Mouse (Mus musculus) forebrain, embryonic 13.5 days (tissue): ENCODE data around the gene Ak4. TPM values are rescaled to one million over a fixed set of nuclear protein-coding genes. Genes with fewer than 3 reads are reported as not detected.
A peak's percentile ranks its signal among the peaks of the same experiment; 100 is the strongest.

Experiments
- ATAC-seq: fragments of 200-750 bp; cut with Nextera tagmentation; 2 replicates; pipeline ENCODE4 v1.8.0; 2017
- H3K27ac ChIP-seq: fragments of 300-500 bp; sonication (generic); 2 replicates; pipeline ENCODE4 v1.5.1; 2015; ENCODE audit warnings: inconsistent platforms, mild to moderate bottlenecking, moderate library complexity
- H3K27me3 ChIP-seq: fragments of 300-500 bp; sonication (generic); 2 replicates; pipeline ENCODE4 v1.6.1; 2015; ENCODE audit warnings: mild to moderate bottlenecking, inconsistent platforms
- H3K36me3 ChIP-seq: fragments of 300-500 bp; sonication (generic); 2 replicates; pipeline ENCODE4 v1.6.1; 2015; ENCODE audit warnings: mild to moderate bottlenecking, inconsistent platforms; ENCODE audit not compliant: poor library complexity, severe bottlenecking
- H3K4me1 ChIP-seq: fragments of 300-500 bp; sonication (generic); 2 replicates; pipeline ENCODE4 v1.6.1; 2015; ENCODE audit warnings: inconsistent platforms
- H3K4me2 ChIP-seq: fragments of 300-500 bp; sonication (generic); 2 replicates; pipeline ENCODE4 v1.6.1; 2015; ENCODE audit warnings: inconsistent platforms, mild to moderate bottlenecking, moderate library complexity
- H3K4me3 ChIP-seq: fragments of 300-500 bp; sonication (generic); 2 replicates; pipeline ENCODE4 v1.5.1; 2015; ENCODE audit warnings: mild to moderate bottlenecking, inconsistent platforms
- H3K9ac ChIP-seq: fragments of 300-500 bp; sonication (generic); 2 replicates; pipeline ENCODE4 v1.6.1; 2015; ENCODE audit warnings: mild to moderate bottlenecking, inconsistent platforms
- H3K9me3 ChIP-seq: fragments of 300-500 bp; sonication (generic); replicated peaks from 2 replicates; pipeline ENCODE4 v1.6.1; 2016; ENCODE audit warnings: inconsistent platforms
- WGBS: fragments of 180-500 bp; shearing (Covaris S2); methylation state at CpG from one replicate; pipeline ENCODE4 v1.1.7; 2015; 5-methylcytosine and 5-hydroxymethylcytosine counted together
- polyA plus RNA-seq: library from polyadenylated mRNA; unstranded; fragments of >200 nt; fragmentation: Nextera tagmentation; extraction: Ambion mirVana; gene quantifications from 2 replicates; pipeline ENCODE4 v1.2.1, GENCODE M21; 2015

Ak4 gene
- polyA plus RNA-seq, 1 experiment from 2014 or later, result 9.7 TPM

GRCm38 (mm10) chr4:101448701-101449100 is 29.6 kb downstream of the Ak4 start:
- ATAC-seq, result no peak
- Histone ChIP-seq H3K9me3 (no peaks in the 10 kb centered on the region), H3K4me3 (no peak overlapping the region), H3K4me2 (no peak overlapping the region), H3K27me3 (no peaks in the 10 kb centered on the region), H3K27ac (no peak overlapping the region), H3K36me3 (no peaks in the 10 kb centered on the region), H3K9ac (no peak overlapping the region), H3K4me1 (no peaks in the 10 kb centered on the region)
- WGBS, result 91% methylated on average over 8 of the region's 8 CpGs

GRCm38 (mm10) chr4:101449344-101449743 is 30.3 kb downstream of the Ak4 start:
- H3K27me3 ChIP-seq, result no peaks in the 10 kb centered on the region
- H3K4me2 ChIP-seq, result no peak overlapping the region
- H3K9ac ChIP-seq, result no peak overlapping the region
- ATAC-seq, result no peak
- no peak overlapping the region for H3K4me3 ChIP-seq
- H3K27ac ChIP-seq, result no peak overlapping the region
- 95% methylated on average over 7 of the region's 7 CpGs for WGBS
- no peaks in the 10 kb centered on the region for H3K4me1 ChIP-seq
- H3K36me3 ChIP-seq, result no peaks in the 10 kb centered on the region
- no peaks in the 10 kb centered on the region for H3K9me3 ChIP-seq

DNA sequence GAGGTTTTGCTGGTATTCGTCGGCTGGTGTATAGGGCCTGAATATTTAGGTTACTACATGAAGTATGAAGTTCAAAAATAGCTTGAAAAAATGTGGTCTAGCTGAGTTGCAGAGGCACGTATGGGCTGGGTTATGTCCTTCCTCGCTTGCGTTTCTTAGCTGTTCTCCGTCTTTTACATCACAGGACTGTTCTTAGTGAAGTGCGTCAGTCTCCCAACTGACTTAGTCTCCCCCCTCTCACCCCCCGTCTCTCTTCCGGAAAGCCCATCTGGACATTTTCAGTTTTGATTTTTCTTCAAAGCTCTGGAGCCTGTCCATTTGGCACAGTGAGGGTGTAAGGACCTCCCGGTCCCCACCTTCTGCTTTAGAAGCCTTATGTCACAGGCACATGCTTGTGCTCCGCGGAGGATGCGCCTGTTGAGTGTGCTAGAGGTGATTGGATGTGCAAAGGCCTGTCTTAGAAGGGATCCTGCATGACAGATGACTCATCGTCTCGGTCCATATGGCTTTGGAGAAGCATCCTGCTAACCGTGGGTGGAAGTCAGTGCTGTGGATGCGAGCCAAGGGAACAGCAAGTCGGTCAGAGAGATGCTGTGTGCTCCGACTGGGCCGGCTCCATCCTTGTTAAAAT is 31.2 kb downstream of the Ak4 start:
- Histone ChIP-seq H3K9ac (no peak overlapping the region), H3K36me3 (no peaks in the 10 kb centered on the region), H3K4me2 (no peak overlapping the region), H3K9me3 (no peaks in the 10 kb centered on the region), H3K27me3 (no peaks in the 10 kb centered on the region), H3K4me3 (no peak overlapping the region), H3K27ac (no peak overlapping the region), H3K4me1 (no peaks in the 10 kb centered on the region)
- peak; percentile 94 for ATAC-seq
- WGBS, result 83% methylated on average over 20 of the region's 20 CpGs

DNA sequence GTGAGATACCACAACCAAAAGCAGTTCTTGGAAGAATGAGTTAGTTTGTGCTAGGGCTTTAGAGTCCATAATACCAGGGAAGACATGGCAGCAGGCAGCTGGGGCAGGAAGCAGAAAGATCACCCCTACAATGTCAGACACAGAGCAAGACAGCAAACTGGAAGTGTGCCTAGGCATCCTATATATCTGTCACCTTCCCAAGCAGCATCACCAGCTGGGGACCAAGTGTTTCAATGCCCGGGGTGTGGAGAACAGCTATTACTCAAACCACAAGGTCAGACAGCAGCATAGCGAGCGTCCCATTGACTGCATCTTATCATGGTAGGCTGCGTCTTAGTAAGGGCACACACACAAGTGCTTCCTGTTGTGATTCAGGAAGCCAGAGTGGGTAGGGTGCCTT is 32.0 kb downstream of the Ak4 start:
- H3K4me1 ChIP-seq, result no peaks in the 10 kb centered on the region
- no peak overlapping the region for H3K9ac ChIP-seq
- H3K4me3 ChIP-seq, result no peak overlapping the region
- H3K4me2 ChIP-seq, result no peak overlapping the region
- H3K36me3 ChIP-seq, result no peaks in the 10 kb centered on the region
- ATAC-seq, result no peak
- no peak overlapping the region; the same call in 1 of the 2 replicates for H3K27ac ChIP-seq
- no peaks in the 10 kb centered on the region for H3K9me3 ChIP-seq
- no peaks in the 10 kb centered on the region for H3K27me3 ChIP-seq
- 88% methylated on average over 4 of the region's 4 CpGs for WGBS

GRCm38 (mm10) chr4:101452829-101453228 is 33.8 kb downstream of the Ak4 start:
- ATAC-seq, result no peak
- H3K4me1 ChIP-seq, result no peaks in the 10 kb centered on the region
- no peak overlapping the region for H3K27ac ChIP-seq
- no peak overlapping the region for H3K4me2 ChIP-seq
- no peaks in the 10 kb centered on the region for H3K27me3 ChIP-seq
- H3K9me3 ChIP-seq, result no peaks in the 10 kb centered on the region
- WGBS, result 90% methylated on average over 9 of the region's 9 CpGs
- no peak overlapping the region for H3K4me3 ChIP-seq
- no peaks in the 10 kb centered on the region for H3K36me3 ChIP-seq
- no peak overlapping the region for H3K9ac ChIP-seq

- no peaks in the 10 kb centered on the region for H3K27me3 ChIP-seq
- ATAC-seq, result no peak
Measured at GRCm38 (mm10) chr4:101457176-101457575, 38.1 kb downstream of the Ak4 start.

DNA sequence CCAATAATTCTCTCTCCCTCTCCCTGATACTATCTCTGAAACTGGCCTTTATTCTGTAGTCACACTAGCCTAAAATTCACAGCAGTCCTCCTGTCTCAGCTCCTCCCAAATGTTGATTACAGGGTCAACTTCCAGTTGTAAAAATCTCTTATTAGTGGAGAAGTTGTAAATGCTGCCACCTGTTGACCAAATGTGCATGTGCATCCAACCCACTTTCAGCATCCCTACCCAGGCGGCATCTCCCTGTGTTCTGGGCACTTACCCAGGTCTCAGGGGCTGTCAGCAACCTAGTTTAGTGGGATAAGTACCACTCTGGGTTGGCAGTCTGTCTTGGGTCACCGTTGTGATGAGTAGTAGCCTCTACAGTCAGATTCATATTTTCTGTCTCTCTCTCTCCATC is 39.3 kb downstream of the Ak4 start:
- WGBS, result 49% methylated on average over 2 of the region's 2 CpGs
- H3K27ac ChIP-seq, result no peak overlapping the region
- H3K4me2 ChIP-seq, result no peak overlapping the region
- no peaks in the 10 kb centered on the region for H3K27me3 ChIP-seq
- ATAC-seq, result peak; percentile 61
- H3K4me3 ChIP-seq, result no peak overlapping the region
- H3K4me1 ChIP-seq, result no peaks in the 10 kb centered on the region
- H3K9me3 ChIP-seq, result no peaks in the 10 kb centered on the region
- H3K36me3 ChIP-seq, result no peaks in the 10 kb centered on the region; the same call in 1 of the 2 replicates
- H3K9ac ChIP-seq, result no peak overlapping the region

More at GRCm38 (mm10) chr4:101457176-101457575, 38.1 kb downstream of the Ak4 start:
- H3K36me3 ChIP-seq, result no peaks in the 10 kb centered on the region
- H3K27ac ChIP-seq, result no peak overlapping the region
- H3K9ac ChIP-seq, result no peak overlapping the region
- 95% methylated on average over 8 of the region's 8 CpGs for WGBS
- no peaks in the 10 kb centered on the region for H3K4me1 ChIP-seq
- H3K9me3 ChIP-seq, result no peaks in the 10 kb centered on the region
- no peak overlapping the region for H3K4me2 ChIP-seq
- no peak overlapping the region for H3K4me3 ChIP-seq

DNA sequence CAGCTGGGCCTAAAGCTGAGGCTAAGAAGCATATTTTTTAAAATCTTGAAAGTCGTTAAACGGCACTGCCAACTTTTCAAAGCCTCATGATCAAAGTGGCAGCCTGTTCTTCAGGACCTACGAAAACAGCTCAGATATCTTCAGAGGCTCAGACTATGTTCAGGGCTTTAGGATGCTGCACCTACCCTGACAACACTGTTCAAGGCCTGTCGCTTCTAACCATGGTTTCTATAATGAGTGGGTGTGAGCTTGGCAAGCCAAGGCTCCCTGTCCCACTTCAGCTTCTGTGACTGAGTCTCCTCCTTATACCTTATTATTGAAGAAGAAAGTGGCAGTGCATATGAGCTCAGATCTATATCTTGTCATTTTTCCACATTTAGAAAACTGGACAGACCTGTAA is 40.3 kb downstream of the Ak4 start:
- H3K4me1 ChIP-seq, result no peaks in the 10 kb centered on the region
- H3K4me3 ChIP-seq, result no peak overlapping the region
- no peak overlapping the region for H3K4me2 ChIP-seq
- H3K9me3 ChIP-seq, result no peaks in the 10 kb centered on the region
- no peak overlapping the region for H3K9ac ChIP-seq
- no peak for ATAC-seq
- no peaks in the 10 kb centered on the region; the same call in 1 of the 2 replicates for H3K36me3 ChIP-seq
- WGBS, result 88% methylated on average over 4 of the region's 4 CpGs
- no peaks in the 10 kb centered on the region for H3K27me3 ChIP-seq
- no peak overlapping the region for H3K27ac ChIP-seq

DNA sequence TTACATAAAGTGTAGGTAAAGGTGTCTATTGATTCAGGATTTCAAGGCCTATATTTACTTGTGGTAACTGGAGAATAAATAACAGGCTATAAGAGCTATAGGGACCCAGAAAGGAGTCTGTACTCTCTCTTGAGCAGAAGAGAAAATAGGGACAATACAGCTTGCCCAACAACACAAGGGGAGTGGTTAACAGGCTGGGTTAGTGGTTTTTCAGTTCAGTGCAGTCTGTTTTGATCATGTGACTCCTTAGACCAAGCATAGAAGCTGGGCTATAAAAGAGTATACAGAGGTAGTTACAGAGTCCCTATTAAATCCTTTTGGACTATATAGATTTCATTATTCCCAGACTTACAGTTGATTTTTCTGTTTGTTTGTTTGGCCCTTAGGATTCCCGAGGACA is 41.0 kb downstream of the Ak4 start:
- no peak overlapping the region for H3K9ac ChIP-seq
- no peaks in the 10 kb centered on the region for H3K27me3 ChIP-seq
- H3K36me3 ChIP-seq, result no peaks in the 10 kb centered on the region; the same call in 1 of the 2 replicates
- H3K4me2 ChIP-seq, result no peak overlapping the region
- no peak for ATAC-seq
- 91% methylated on average over 1 of the region's 1 CpGs for WGBS
- H3K4me1 ChIP-seq, result no peaks in the 10 kb centered on the region
- H3K9me3 ChIP-seq, result no peaks in the 10 kb centered on the region
- H3K27ac ChIP-seq, result no peak overlapping the region
- no peak overlapping the region for H3K4me3 ChIP-seq

GRCm38 (mm10) chr4:101462065-101462464 is 43.0 kb downstream of the Ak4 start:
- H3K9ac ChIP-seq, result no peak overlapping the region
- no peaks in the 10 kb centered on the region for H3K9me3 ChIP-seq
- no peak overlapping the region for H3K27ac ChIP-seq
- no peaks in the 10 kb centered on the region for H3K27me3 ChIP-seq
- no peaks in the 10 kb centered on the region for H3K4me1 ChIP-seq
- no peak overlapping the region for H3K4me3 ChIP-seq
- no peak for ATAC-seq
- no peaks in the 10 kb centered on the region; the same call in 1 of the 2 replicates for H3K36me3 ChIP-seq
- no peak overlapping the region for H3K4me2 ChIP-seq
- 85% methylated on average over 2 of the region's 2 CpGs for WGBS

- Histone ChIP-seq H3K27me3 (no peaks in the 10 kb centered on the region), H3K4me2 (no peak overlapping the region), H3K4me1 (no peaks in the 10 kb centered on the region), H3K9ac (no peak overlapping the region), H3K36me3 (no peaks in the 10 kb centered on the region; the same call in 1 of the 2 replicates), H3K27ac (no peak overlapping the region), H3K9me3 (no peaks in the 10 kb centered on the region), H3K4me3 (no peak overlapping the region)
- ATAC-seq, result no peak
- 89% methylated on average over 3 of the region's 3 CpGs for WGBS
Measured at GRCm38 (mm10) chr4:101466264-101466663, 47.2 kb downstream of the Ak4 start.

DNA sequence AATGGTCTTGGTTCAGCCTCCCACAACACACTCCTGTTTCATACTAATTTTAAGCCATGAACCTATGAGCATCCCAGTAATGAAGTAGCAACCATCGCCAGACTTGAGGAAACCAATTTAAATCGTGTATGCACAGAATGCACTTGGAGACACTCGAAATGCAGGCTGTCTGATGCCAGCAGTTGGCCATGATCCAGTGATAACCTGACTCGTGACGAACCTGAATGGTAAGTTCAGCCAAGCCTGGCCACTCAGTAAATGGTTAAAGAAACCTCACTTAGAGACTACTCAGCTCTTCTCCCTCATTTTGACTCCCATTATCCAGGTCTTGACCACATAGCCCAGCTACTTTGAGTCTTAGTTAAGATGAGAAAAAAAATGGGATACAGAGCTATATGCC is 50.2 kb downstream of the Ak4 start:
- Histone ChIP-seq H3K36me3 (no peaks in the 10 kb centered on the region), H3K4me3 (no peak overlapping the region), H3K4me1 (no peaks in the 10 kb centered on the region), H3K9ac (no peak overlapping the region), H3K9me3 (no peaks in the 10 kb centered on the region), H3K27me3 (no peaks in the 10 kb centered on the region), H3K4me2 (no peak overlapping the region), H3K27ac (no peak overlapping the region)
- WGBS, result 75% methylated on average over 5 of the region's 5 CpGs
- no peak for ATAC-seq

DNA sequence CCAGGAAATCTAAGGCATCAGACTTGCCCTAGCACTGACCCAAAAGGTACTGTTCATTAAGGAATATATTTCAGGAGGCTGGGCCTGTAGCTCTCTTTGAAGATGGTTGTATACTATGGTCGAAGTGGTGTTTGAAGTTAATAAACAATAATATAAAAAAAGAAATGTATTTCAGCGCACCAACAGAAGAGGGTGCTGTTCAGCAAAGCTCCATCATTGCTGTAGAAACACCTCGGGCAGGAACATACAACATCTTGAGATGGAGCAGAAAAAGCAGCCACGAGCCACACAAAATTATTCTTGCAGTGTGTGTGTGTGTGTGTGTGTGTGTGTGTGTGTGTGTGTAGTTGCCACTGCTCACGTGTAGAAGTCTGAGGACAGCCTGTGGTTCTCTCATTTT is 51.5 kb downstream of the Ak4 start:
- Histone ChIP-seq H3K4me3 (no peak overlapping the region), H3K27ac (no peak overlapping the region), H3K4me2 (no peak overlapping the region), H3K27me3 (no peaks in the 10 kb centered on the region), H3K9ac (no peak overlapping the region), H3K36me3 (no peaks in the 10 kb centered on the region), H3K4me1 (no peaks in the 10 kb centered on the region), H3K9me3 (no peaks in the 10 kb centered on the region)
- ATAC-seq, result no peak
- WGBS, result 65% methylated on average over 5 of the region's 5 CpGs
